Mouse (Mus musculus): ENCODE data around the gene Gm12248. TPM values are rescaled to one million over a fixed set of nuclear protein-coding genes. Genes with fewer than 3 reads are reported as not detected.

The Gm12248 gene
- polyA plus RNA-seq (2015; fragmentation: Illumina TruSeq; extraction: RNeasy Lipid Tissue Mini Kit (QIAGEN cat#74804); ENCODE audit: insufficient read depth, low replicate concordance) = not detected

GRCm38 (mm10) chr11:58093021-58093528, at the start of gene Gm12248:
Gene Gm12248, minus strand, starts transcription at chr11:58093134.

GRCm38 (mm10) chr11:58103697-58104306, 10.9 kb upstream of the Gm12248 start, which contains the start of gene Cnot8:
Gene Cnot8, plus strand, starts transcription at chr11:58104153.

Other genes with a start within 250 kb of the Gm12248 start
- gene Larp1, start 84.1 kb downstream of the Gm12248 start, polyA plus RNA-seq (2015; fragmentation: Illumina TruSeq; extraction: RNeasy Lipid Tissue Mini Kit (QIAGEN cat#74804); ENCODE audit: insufficient read depth, low replicate concordance) = 47.9 TPM
- 73.3 TPM for gene Cnot8, start 11.0 kb upstream of the Gm12248 start, polyA plus RNA-seq (2015; fragmentation: Illumina TruSeq; extraction: RNeasy Lipid Tissue Mini Kit (QIAGEN cat#74804); ENCODE audit: insufficient read depth, low replicate concordance)
- gene Gemin5, start 75.4 kb upstream of the Gm12248 start, polyA plus RNA-seq (2015; fragmentation: Illumina TruSeq; extraction: RNeasy Lipid Tissue Mini Kit (QIAGEN cat#74804); ENCODE audit: insufficient read depth, low replicate concordance) = 11.5 TPM
- gene Mrpl22, start 78.5 kb upstream of the Gm12248 start, polyA plus RNA-seq (2015; fragmentation: Illumina TruSeq; extraction: RNeasy Lipid Tissue Mini Kit (QIAGEN cat#74804); ENCODE audit: insufficient read depth, low replicate concordance) = 50.3 TPM
- 71.6 TPM for gene Igtp, start 106.4 kb upstream of the Gm12248 start, polyA plus RNA-seq (2015; fragmentation: Illumina TruSeq; extraction: RNeasy Lipid Tissue Mini Kit (QIAGEN cat#74804); ENCODE audit: insufficient read depth, low replicate concordance)
- gene Irgm2, start 106.5 kb upstream of the Gm12248 start, polyA plus RNA-seq (2015; fragmentation: Illumina TruSeq; extraction: RNeasy Lipid Tissue Mini Kit (QIAGEN cat#74804); ENCODE audit: insufficient read depth, low replicate concordance) = 71.8 TPM
- not detected for gene 4930438A08Rik, start 181.7 kb upstream of the Gm12248 start, polyA plus RNA-seq (2015; fragmentation: Illumina TruSeq; extraction: RNeasy Lipid Tissue Mini Kit (QIAGEN cat#74804); ENCODE audit: insufficient read depth, low replicate concordance)
- 16.0 TPM for gene Zfp692, start 213.9 kb upstream of the Gm12248 start, polyA plus RNA-seq (2015; fragmentation: Illumina TruSeq; extraction: RNeasy Lipid Tissue Mini Kit (QIAGEN cat#74804); ENCODE audit: insufficient read depth, low replicate concordance)
- 37.6 TPM for gene Zfp672, start 237.2 kb upstream of the Gm12248 start, polyA plus RNA-seq (2015; fragmentation: Illumina TruSeq; extraction: RNeasy Lipid Tissue Mini Kit (QIAGEN cat#74804); ENCODE audit: insufficient read depth, low replicate concordance)
- 7.7 TPM for gene Sh3bp5l, start 237.6 kb upstream of the Gm12248 start, polyA plus RNA-seq (2015; fragmentation: Illumina TruSeq; extraction: RNeasy Lipid Tissue Mini Kit (QIAGEN cat#74804); ENCODE audit: insufficient read depth, low replicate concordance)

Measured in spleen, adult 10 weeks (tissue).